Mouse (Mus musculus): ENCODE data around the gene Tmem97. TPM values are rescaled to one million over a fixed set of nuclear protein-coding genes. Genes with fewer than 3 reads are reported as not detected.
A peak's percentile ranks its signal among the peaks of the same experiment; 100 is the strongest.
"Not testable (repeated sequence)": the region's sequence is repeated elsewhere in the genome, so short reads cannot be mapped to it uniquely, and the experiment has no call there.

Gene Tmem97
- polyA plus RNA-seq (2017; shearing (Covaris generic)) = 10 to 100 TPM; 23.3 to 28.4 TPM

GRCm38 (mm10) chr11:78550168-78551058 lies at the start of gene Tmem97:
TSS of gene Tmem97 (minus strand) at chr11:78550777.
- ATAC-seq = peak; percentile 100

- ATAC-seq = peak; percentile 89
These were observed 49.5 kb upstream of the Tmem97 start for GRCm38 (mm10) chr11:78600051-78600450.

GRCm38 (mm10) chr11:78598763-78599415 lies 48.3 kb upstream of the Tmem97 start:
- no peak for ATAC-seq

- no peak for ATAC-seq
These were observed 46.2 kb upstream of the Tmem97 start for GRCm38 (mm10) chr11:78596750-78597149.

- ATAC-seq = no peak
These were observed 45.2 kb upstream of the Tmem97 start for GRCm38 (mm10) chr11:78595773-78596172.

- ATAC-seq = no peak
These were observed 43.8 kb upstream of the Tmem97 start for GRCm38 (mm10) chr11:78594271-78594964.

- ATAC-seq = not testable (repeated sequence)
These were observed 37.1 kb upstream of the Tmem97 start for GRCm38 (mm10) chr11:78587677-78588076.

GRCm38 (mm10) chr11:78586099-78586498 lies 35.5 kb upstream of the Tmem97 start:
- ATAC-seq = no peak

- ATAC-seq = no peak
These were observed 32.3 kb upstream of the Tmem97 start for GRCm38 (mm10) chr11:78582848-78583247.

- ATAC-seq = no peak
These were observed 24.4 kb upstream of the Tmem97 start for GRCm38 (mm10) chr11:78574975-78575374.

- ATAC-seq = no peak
These were observed 24.0 kb upstream of the Tmem97 start for GRCm38 (mm10) chr11:78574536-78574935.

GRCm38 (mm10) chr11:78574031-78574430 lies 23.5 kb upstream of the Tmem97 start:
- not testable (repeated sequence) for ATAC-seq

- no peak for ATAC-seq
These were observed 21.3 kb upstream of the Tmem97 start for GRCm38 (mm10) chr11:78571854-78572253.

- no peak for ATAC-seq
These were observed 20.9 kb upstream of the Tmem97 start for GRCm38 (mm10) chr11:78571441-78571840.

- ATAC-seq = no peak
These were observed 19.2 kb upstream of the Tmem97 start for GRCm38 (mm10) chr11:78569806-78570205.

- ATAC-seq = no peak
These were observed 18.2 kb upstream of the Tmem97 start for GRCm38 (mm10) chr11:78568827-78569226.

- ATAC-seq = no peak
These were observed 17.0 kb upstream of the Tmem97 start for GRCm38 (mm10) chr11:78567614-78568013.

GRCm38 (mm10) chr11:78566775-78567174 lies 16.2 kb upstream of the Tmem97 start:
- no peak for ATAC-seq

- ATAC-seq = no peak
These were observed 9.9 kb upstream of the Tmem97 start for GRCm38 (mm10) chr11:78560447-78560846.

GRCm38 (mm10) chr11:78557241-78557640 lies 6.7 kb upstream of the Tmem97 start:
- ATAC-seq = no peak

- ATAC-seq = no peak
These were observed 5.5 kb upstream of the Tmem97 start for GRCm38 (mm10) chr11:78556070-78556469.

GRCm38 (mm10) chr11:78555623-78556022 lies 5.0 kb upstream of the Tmem97 start:
- ATAC-seq = no peak

- ATAC-seq = no peak
These were observed 452 bp upstream of the Tmem97 start for GRCm38 (mm10) chr11:78551059-78551398.

All from activated CD4-positive, CD25-positive, alpha-beta regulatory T cell, adult 4 months (primary cell).